ENCODE assay signal across 8 mouse cellular contexts in the genomic region with DNA sequence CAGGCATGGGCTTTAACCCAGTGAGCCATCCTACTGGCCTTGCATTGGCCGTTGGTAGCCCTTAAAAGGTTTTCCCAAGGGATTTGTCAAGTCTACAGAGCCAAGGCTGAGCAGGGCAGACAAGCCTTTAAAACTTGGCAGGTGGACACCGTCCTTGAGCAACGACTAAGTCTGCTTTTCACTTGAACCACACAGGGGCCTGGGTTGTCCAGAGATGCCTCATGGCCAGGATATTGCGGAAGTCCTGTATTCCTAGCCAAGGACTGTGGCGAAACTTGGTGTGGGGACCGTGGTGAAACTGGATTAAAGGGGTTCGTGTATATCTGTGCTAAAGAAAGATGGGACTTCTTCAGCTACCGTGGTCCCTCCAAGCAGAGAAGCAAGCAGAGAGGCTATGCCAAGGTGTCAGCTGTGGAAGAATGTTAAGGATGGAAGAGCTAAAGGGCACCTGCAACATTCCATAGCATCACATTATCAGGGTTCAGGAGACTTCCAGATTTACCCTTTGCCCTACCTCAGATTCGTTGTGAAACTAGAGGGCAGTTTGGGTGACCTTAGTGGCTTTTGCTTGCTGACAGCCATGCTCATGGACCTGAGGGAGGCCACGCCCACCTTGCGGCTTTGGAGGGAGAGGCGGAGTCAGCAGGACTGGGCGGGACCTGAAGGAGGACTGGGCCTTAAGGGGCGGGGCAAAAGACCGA. TPM values are rescaled to one million over a fixed set of nuclear protein-coding genes. Genes with fewer than 3 reads are reported as not detected.
DNase-seq lines count a peak whose midpoint lies in the region; ATAC-seq and TF ChIP-seq lines count a peak whose summit lies in the region.

No protein-coding gene starts in this region.

- peak overlapping the region; percentile 97 for H3K4me3 ChIP-seq in erythroblast, embryonic 14.5 days (replicated peaks)
- peak overlapping the region; percentile 94 for H3K4me3 ChIP-seq in hindbrain, postnatal 0 days (ENCODE audit: low read length)
- peak overlapping the region; percentile 73 for H3K4me3 ChIP-seq in midbrain, embryonic 11.5 days (ENCODE audit: low read depth, low read length)

- DNase-seq in heart, adult 11 months, result peak; percentile 97
- no peak for DNase-seq in heart, postnatal 4 days
- peak; percentile 96 for DNase-seq in CD4-positive helper T cell, adult 2 months (ENCODE audit: low read depth, low spot score)
- no peak for DNase-seq in hindbrain, postnatal 0 days (ENCODE audit: low spot score)
- DNase-seq in midbrain, embryonic 11.5 days (ENCODE audit: low spot score, missing footprints), result no peak
- DNase-seq in cerebellum, adult 8-10 months, result no peak

- 35% methylated on average over 15 of the region's 15 CpGs for WGBS in hindbrain, postnatal 0 days
- 42% methylated on average over 15 of the region's 15 CpGs for WGBS in midbrain, embryonic 11.5 days

- no peak; the same call in 1 of the 2 replicates for ATAC-seq in hindbrain, postnatal 0 days
- ATAC-seq in midbrain, embryonic 11.5 days (ENCODE audit: low FRiP score), result no peak; the same call in 1 of the 2 replicates
- no peak for ATAC-seq in erythroid progenitor cell, adult 5-6 weeks (replicated peaks; ENCODE audit: low FRiP score, poor library complexity, severe bottlenecking)

- H3K4me1 ChIP-seq in erythroblast, embryonic 14.5 days (ENCODE audit: control insufficient read depth), result peaks cover 46% of the 10 kb centered on the region
- no peaks in the 10 kb centered on the region for H3K4me1 ChIP-seq in hindbrain, postnatal 0 days (ENCODE audit: insufficient read depth, low read length)
- no peaks in the 10 kb centered on the region for H3K4me1 ChIP-seq in midbrain, embryonic 11.5 days (ENCODE audit: control insufficient read depth, insufficient read depth, low read length)

- no peak overlapping the region for H3K9ac ChIP-seq in hindbrain, postnatal 0 days (replicated peaks; ENCODE audit: low read length)
- H3K9ac ChIP-seq in midbrain, embryonic 11.5 days (ENCODE audit: low read length), result no peak overlapping the region

- H3K9me3 ChIP-seq in erythroblast, embryonic 14.5 days (ENCODE audit: control insufficient read depth, low read length), result no peaks in the 10 kb centered on the region
- H3K9me3 ChIP-seq in hindbrain, postnatal 0 days (ENCODE audit: low read length), result no peaks in the 10 kb centered on the region
- no peaks in the 10 kb centered on the region for H3K9me3 ChIP-seq in midbrain, embryonic 11.5 days (ENCODE audit: control insufficient read depth, low read length)

- H3K27ac ChIP-seq in hindbrain, postnatal 0 days, result peak overlapping the region; percentile 95
- no peak overlapping the region for H3K27ac ChIP-seq in midbrain, embryonic 11.5 days (ENCODE audit: low read depth, low read length)

- H3K27me3 ChIP-seq in erythroblast, embryonic 14.5 days (ENCODE audit: control insufficient read depth), result no peaks in the 10 kb centered on the region
- no peaks in the 10 kb centered on the region for H3K27me3 ChIP-seq in hindbrain, postnatal 0 days (ENCODE audit: insufficient read depth, low read length)
- H3K27me3 ChIP-seq in midbrain, embryonic 11.5 days (ENCODE audit: control insufficient read depth, insufficient read depth, low read length), result no peaks in the 10 kb centered on the region

- no peak for TF ChIP-seq CTCF in hindbrain, postnatal 0 days (IDR thresholded peaks at IDR 0.05; ENCODE audit: low read depth)

- peaks cover 22% of the 10 kb centered on the region for H3K36me3 ChIP-seq in erythroblast, embryonic 14.5 days (ENCODE audit: control insufficient read depth)
- no peaks in the 10 kb centered on the region for H3K36me3 ChIP-seq in hindbrain, postnatal 0 days (ENCODE audit: insufficient read depth, low read length)
- no peaks in the 10 kb centered on the region for H3K36me3 ChIP-seq in midbrain, embryonic 11.5 days (ENCODE audit: control insufficient read depth, insufficient read depth, low read length)

- H3K4me2 ChIP-seq in hindbrain, postnatal 0 days (ENCODE audit: low read depth, low read length), result peak overlapping the region; percentile 83
- peak overlapping the region; percentile 99 for H3K4me2 ChIP-seq in midbrain, embryonic 11.5 days

RNA-seq across cellular contexts. Expression of gene Acsl1, which starts 0.6 kb away (rescaled TPM):
- 100 to 1,000 TPM; 639 to 652 TPM for total RNA-seq in heart, postnatal 4 days (2021)
- polyA plus RNA-seq in erythroblast, embryonic 14.5 days (2012), result 2.0 and 2.8 TPM in 2 replicates
- 29.0 and 40.3 TPM in 2 replicates for total RNA-seq in hindbrain, postnatal 0 days (2014; rRNA removed)
- polyA plus RNA-seq in hindbrain, postnatal 0 days (2015; fragmentation: Nextera tagmentation; extraction: Ambion mirVana), result 25.6 and 26.7 TPM in 2 replicates
- polyA plus RNA-seq in midbrain, embryonic 11.5 days (2014; fragmentation: Nextera tagmentation; extraction: Ambion mirVana), result 9.0 and 9.6 TPM in 2 replicates
- total RNA-seq in erythroid progenitor cell, adult 5-6 weeks (2015; ENCODE audit: low replicate concordance), result 149 and 194 TPM in 2 replicates
- 172 and 291 TPM in 2 replicates for total RNA-seq in erythroid progenitor cell, adult 5-6 weeks (2017; ENCODE audit: low replicate concordance)

Comparison
In these comparisons a context has a peak if more than half of its experiments do, and no peak if none do; other contexts are left out.
1. DNase-seq: peak in heart, adult 11 months (single experiment) and CD4-positive helper T cell, adult 2 months (single experiment); none in heart, postnatal 4 days (single experiment), hindbrain, postnatal 0 days (single experiment), midbrain, embryonic 11.5 days (single experiment) and cerebellum, adult 8-10 months (single experiment).
2. Peak in every context shown above with its lines, with median percentiles within 50 percentile points of each other: H3K4me3 ChIP-seq.